Mouse (Mus musculus): Measurements from ENCODE around the gene Dlgap4. TPM values are rescaled to one million over a fixed set of nuclear protein-coding genes. Genes with fewer than 3 reads are reported as not detected.

The Dlgap4 gene
- total RNA-seq, 2 experiments from 2014 or later: 57.1 to 58.3 TPM

- DNase-seq: no peak
These were observed 7.4 kb downstream of the Dlgap4 start for GRCm38 (mm10) chr2:156620874-156621273.

DNA sequence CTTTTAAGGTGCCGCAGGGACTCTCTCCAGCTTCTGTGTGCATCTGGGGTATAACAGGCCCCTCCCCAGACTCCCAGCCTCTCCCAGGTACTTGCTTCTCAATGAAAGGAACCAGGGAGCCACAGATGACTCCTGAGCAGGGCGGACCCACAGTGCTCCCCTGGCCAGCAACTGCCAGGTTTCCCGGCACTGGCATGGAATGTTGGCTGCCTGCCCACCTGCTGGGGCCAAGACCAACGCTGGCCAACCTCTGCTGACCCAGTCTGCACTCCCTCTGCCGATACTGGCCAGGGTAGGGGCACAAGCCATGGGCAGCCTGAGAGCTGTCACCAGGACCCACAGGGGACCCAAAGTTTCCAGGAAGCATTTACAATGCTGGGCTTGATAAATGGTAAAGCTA, 7.9 kb downstream of the Dlgap4 start:
- DNase-seq: peak; percentile 81

GRCm38 (mm10) chr2:156622192-156622591, 8.7 kb downstream of the Dlgap4 start:
- DNase-seq: no peak

DNA sequence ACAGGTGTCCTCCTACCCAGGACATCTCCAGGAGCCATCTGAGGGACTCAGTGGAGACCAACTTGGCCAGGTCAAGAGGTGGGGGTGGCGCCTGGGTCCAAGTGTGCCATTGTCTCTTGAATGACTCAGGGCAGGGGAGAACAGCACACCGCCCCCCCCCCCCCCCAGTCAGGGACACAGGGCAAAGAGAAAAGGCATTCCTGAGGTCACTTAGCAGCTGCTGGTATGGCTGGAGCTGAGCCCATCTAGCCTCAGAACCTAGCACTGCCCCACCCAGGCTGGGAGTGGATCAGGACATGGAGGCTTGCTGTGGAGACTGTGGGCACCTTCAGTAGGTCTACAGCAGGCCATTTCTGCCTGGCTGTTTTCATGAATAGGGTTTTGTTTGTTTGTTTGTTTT, 9.7 kb downstream of the Dlgap4 start:
- DNase-seq: no peak

- DNase-seq: peak; percentile 78
These were observed 11.8 kb downstream of the Dlgap4 start for GRCm38 (mm10) chr2:156625307-156625706.

- DNase-seq: no peak
These were observed 12.6 kb downstream of the Dlgap4 start for GRCm38 (mm10) chr2:156626119-156626518.

DNA sequence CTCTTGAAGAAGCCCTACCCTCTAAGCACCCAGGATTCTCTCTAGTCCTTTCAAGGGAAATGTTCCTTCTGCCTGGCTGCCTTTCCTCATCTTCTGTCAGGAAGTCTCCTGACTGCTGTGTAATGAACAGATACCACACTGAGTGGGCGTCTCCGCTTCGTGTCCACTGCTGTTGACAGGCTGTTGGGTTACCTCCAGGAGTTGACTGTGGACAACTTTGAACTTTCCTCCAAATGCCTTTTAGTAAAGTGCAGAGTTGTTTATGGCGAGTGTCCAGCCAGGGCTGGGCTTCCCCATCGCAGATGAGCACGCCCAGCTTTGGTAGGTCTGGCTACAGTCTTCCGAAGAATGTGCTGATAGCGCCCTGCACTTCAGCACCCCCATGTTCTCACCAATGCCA, 13.0 kb downstream of the Dlgap4 start:
- peak; percentile 88 for DNase-seq

GRCm38 (mm10) chr2:156627917-156628316, 14.4 kb downstream of the Dlgap4 start:
- no peak for DNase-seq

DNA sequence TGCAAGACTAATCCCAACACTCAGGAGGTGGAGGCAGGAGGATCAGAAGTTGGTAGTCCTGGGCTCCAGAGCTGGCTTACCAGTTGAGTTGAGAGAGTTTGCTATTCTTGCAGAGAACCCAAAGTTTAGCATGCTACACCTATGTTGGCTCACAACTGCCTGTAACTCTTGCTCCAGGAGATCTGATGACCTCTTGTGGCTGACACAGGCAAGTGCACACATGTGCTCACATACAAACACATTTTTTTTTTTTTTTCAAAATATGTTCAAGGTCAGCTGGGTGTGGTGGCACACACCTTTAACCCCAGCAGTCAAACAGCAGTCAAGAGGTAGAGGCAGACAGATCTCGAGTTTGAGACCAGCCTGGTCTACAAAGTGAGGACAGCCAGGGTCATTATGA, 16.8 kb downstream of the Dlgap4 start:
- DNase-seq: no peak

- DNase-seq: no peak
These were observed 19.2 kb downstream of the Dlgap4 start for GRCm38 (mm10) chr2:156632721-156633120.

GRCm38 (mm10) chr2:156635091-156635490, 21.6 kb downstream of the Dlgap4 start:
- no peak for DNase-seq

GRCm38 (mm10) chr2:156641141-156641540, 27.6 kb downstream of the Dlgap4 start:
- DNase-seq: no peak

DNA sequence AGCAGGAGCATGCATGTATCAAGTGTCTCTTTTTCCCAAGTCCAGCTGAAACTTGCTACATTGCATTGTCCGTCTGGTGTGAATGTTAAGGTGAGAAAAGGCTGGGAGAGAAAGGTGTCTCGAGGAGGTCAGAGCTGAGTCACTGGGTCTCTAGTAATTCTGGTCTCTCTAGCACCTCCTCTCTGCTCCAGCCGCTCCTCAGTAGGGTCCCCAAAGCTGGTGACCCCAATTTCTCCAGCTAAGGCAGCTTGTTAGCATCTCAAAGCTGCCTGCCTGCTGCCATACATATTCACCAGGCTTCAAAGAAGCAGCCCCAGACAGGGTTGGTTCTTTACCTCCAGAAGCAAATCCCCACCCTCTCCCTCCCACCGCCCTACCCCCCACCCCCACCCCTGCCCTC, 29.4 kb downstream of the Dlgap4 start:
- no peak for DNase-seq

- no peak for DNase-seq
These were observed 29.9 kb downstream of the Dlgap4 start for GRCm38 (mm10) chr2:156643406-156643805.

GRCm38 (mm10) chr2:156645145-156645544, 31.6 kb downstream of the Dlgap4 start:
- DNase-seq: no peak

DNA sequence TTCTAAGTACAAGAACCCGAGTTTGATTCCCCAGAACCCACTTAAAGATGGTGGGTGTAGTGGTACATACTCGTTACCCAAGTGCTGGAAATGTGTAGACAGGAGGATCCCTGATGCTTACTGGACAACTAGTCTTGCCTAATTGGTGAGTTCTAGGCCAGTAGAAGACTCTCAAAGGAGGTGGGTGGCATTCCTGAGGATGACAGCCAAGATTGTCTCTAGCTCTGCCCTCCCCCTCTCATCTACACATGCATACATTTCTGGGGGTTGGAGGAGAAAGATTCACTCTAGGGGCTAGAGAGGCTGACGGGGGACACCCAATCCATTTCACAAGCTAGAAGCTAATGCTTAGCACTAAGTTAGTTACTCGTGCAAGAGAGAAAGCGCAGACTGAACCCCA, 33.4 kb downstream of the Dlgap4 start:
- no peak for DNase-seq

DNA sequence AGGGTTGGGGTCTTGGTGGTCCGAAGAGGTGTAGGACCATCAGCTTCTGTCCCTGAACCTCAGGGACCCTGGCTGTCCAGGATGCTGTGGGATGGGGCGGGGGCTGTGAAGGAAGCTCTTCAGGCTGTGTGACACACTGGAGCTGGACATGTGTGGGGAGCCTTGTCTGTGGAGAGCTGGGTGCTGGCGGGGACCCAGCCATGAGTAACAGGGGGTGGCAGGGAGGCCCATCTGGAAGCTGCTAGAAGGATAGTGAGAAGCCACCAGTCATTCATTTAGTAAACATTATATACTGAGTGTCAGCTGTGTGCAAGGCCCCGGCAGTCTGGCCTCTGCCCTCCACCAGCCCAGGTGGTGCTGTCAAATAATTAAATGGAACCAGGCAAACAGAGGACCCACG, 34.5 kb downstream of the Dlgap4 start:
- DNase-seq: no peak

- no peak for DNase-seq
These were observed 35.9 kb downstream of the Dlgap4 start for GRCm38 (mm10) chr2:156649450-156649849.

DNA sequence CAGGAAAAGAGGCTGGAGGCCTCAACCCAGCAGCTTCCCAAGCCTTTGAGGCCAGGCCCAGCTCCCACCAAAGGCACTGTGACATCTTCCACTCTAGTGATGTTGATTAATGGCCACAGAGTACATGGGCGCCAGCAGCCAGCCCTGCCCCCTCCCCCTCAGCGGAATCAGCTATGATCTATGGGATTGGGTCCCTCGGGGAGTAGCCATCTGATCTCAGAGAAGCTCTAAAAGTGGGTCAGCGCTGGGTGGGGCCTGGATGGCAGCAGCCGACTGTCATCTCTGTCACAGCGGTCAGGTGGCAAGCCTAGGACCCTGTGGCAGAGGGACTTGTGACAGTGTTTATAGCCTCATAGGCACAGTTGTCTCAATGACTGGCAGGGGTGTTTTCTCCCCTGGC, 37.5 kb downstream of the Dlgap4 start:
- DNase-seq: no peak

GRCm38 (mm10) chr2:156652841-156653240, 39.3 kb downstream of the Dlgap4 start:
- DNase-seq: peak; percentile 82

GRCm38 (mm10) chr2:156654148-156654547, 40.6 kb downstream of the Dlgap4 start:
- no peak for DNase-seq

- DNase-seq: no peak
These were observed 42.1 kb downstream of the Dlgap4 start for GRCm38 (mm10) chr2:156655626-156656025.

GRCm38 (mm10) chr2:156657522-156657921, 44.0 kb downstream of the Dlgap4 start:
- DNase-seq: no peak

GRCm38 (mm10) chr2:156658221-156658620, 44.7 kb downstream of the Dlgap4 start:
- no peak for DNase-seq

DNA sequence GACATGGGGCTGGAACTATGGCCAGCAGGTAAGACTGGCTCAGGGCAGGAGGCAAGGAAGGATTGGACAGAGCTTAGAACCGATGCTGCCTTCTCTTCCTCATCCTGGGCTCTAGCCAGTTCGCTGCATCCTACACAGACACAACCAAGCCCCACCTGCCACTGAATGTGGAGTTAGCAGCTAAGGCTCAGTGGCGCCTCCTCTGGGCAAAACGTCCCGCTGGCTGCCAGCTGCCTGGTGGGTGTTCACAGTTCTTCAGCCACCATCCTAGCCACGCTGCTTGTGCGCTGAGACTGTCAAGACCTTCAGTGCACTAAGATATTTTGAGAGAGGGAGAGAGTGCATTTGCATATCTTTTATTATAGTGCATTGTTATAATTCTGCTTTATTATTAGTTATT, 45.2 kb downstream of the Dlgap4 start:
- no peak for DNase-seq

- no peak for DNase-seq
These were observed 46.5 kb downstream of the Dlgap4 start for GRCm38 (mm10) chr2:156659981-156660380.
